Mouse (Mus musculus): ENCODE measurements around the gene C1s2. TPM values are rescaled to one million over a fixed set of nuclear protein-coding genes. Genes with fewer than 3 reads are reported as not detected.
A peak's percentile ranks its signal among the peaks of the same experiment; 100 is the strongest.
"Not testable (repeated sequence)": the region's sequence is repeated elsewhere in the genome, so short reads cannot be mapped to it uniquely, and the experiment has no call there.

Gene C1s2
- not detected in 2 replicates for polyA plus RNA-seq (2014; fragmentation: Nextera tagmentation; extraction: Ambion mirVana)

GRCm38 (mm10) chr6:124635985-124636384 lies at the start of gene C1s2:
Gene C1s2, minus strand, starts transcription at chr6:124636085.
- not testable (repeated sequence) for H3K4me2 ChIP-seq; DNase-seq; H3K36me3 ChIP-seq (ENCODE audit: insufficient read depth); H3K9ac ChIP-seq; H3K9me3 ChIP-seq (ENCODE audit: low read depth, low read length); H3K27ac ChIP-seq (ENCODE audit: low read depth); H3K4me1 ChIP-seq (ENCODE audit: insufficient read depth); H3K4me3 ChIP-seq (ENCODE audit: low read depth, low read length); H3K27me3 ChIP-seq (ENCODE audit: insufficient read depth, low read length); ATAC-seq (ENCODE audit: insufficient read depth)
- 71% methylated on average over 2 of the region's 2 CpGs for WGBS

GRCm38 (mm10) chr6:124683591-124684417 lies 47.9 kb upstream of the C1s2 start:
- Histone ChIP-seq H3K27me3 (ENCODE audit: insufficient read depth, low read length) (no peaks in the 10 kb centered on the region), H3K9ac (no peak overlapping the region), H3K9me3 (ENCODE audit: low read depth, low read length) (no peaks in the 10 kb centered on the region), H3K27ac (ENCODE audit: low read depth) (peak overlapping the region; percentile 42; the same call in 1 of the 2 replicates), H3K36me3 (ENCODE audit: insufficient read depth) (no peaks in the 10 kb centered on the region), H3K4me2 (no peak overlapping the region), H3K4me3 (ENCODE audit: low read depth, low read length) (no peak overlapping the region), H3K4me1 (ENCODE audit: insufficient read depth) (peaks cover 4% of the 10 kb centered on the region; the same call in 1 of the 2 replicates)
- ATAC-seq (ENCODE audit: insufficient read depth) (peak; percentile 90), DNase-seq (peak; percentile 62)
- WGBS, result 68% methylated on average over 14 of the region's 14 CpGs
- TF ChIP-seq CTCF (IDR thresholded peaks at IDR 0.05; ENCODE audit: low read depth), result no peak

- not testable (repeated sequence) for H3K4me3 ChIP-seq (ENCODE audit: low read depth, low read length); ATAC-seq (ENCODE audit: insufficient read depth); DNase-seq; H3K9ac ChIP-seq; H3K9me3 ChIP-seq (ENCODE audit: low read depth, low read length); H3K36me3 ChIP-seq (ENCODE audit: insufficient read depth); H3K27me3 ChIP-seq (ENCODE audit: insufficient read depth, low read length); H3K4me2 ChIP-seq; H3K27ac ChIP-seq (ENCODE audit: low read depth); H3K4me1 ChIP-seq (ENCODE audit: insufficient read depth)
- WGBS, result 64% methylated on average over 6 of the region's 6 CpGs
Observed at GRCm38 (mm10) chr6:124682291-124682690, 46.4 kb upstream of the C1s2 start.

- ATAC-seq (ENCODE audit: insufficient read depth) (no peak), DNase-seq (no peak)
- H3K36me3 ChIP-seq (ENCODE audit: insufficient read depth), result no peaks in the 10 kb centered on the region
- no peak overlapping the region for H3K4me3 ChIP-seq (ENCODE audit: low read depth, low read length)
- H3K4me2 ChIP-seq, result no peak overlapping the region
- H3K9ac ChIP-seq, result no peak overlapping the region
- H3K9me3 ChIP-seq (ENCODE audit: low read depth, low read length), result no peaks in the 10 kb centered on the region
- TF ChIP-seq CTCF (IDR thresholded peaks at IDR 0.05; ENCODE audit: low read depth), result no peak
- no peak overlapping the region for H3K27ac ChIP-seq (ENCODE audit: low read depth)
- peaks cover 4% of the 10 kb centered on the region; the same call in 1 of the 2 replicates for H3K4me1 ChIP-seq (ENCODE audit: insufficient read depth)
- no peaks in the 10 kb centered on the region for H3K27me3 ChIP-seq (ENCODE audit: insufficient read depth, low read length)
- WGBS, result 88% methylated on average over 3 of the region's 3 CpGs
Observed at GRCm38 (mm10) chr6:124679486-124679885, 43.6 kb upstream of the C1s2 start.

GRCm38 (mm10) chr6:124678769-124679168 lies 42.9 kb upstream of the C1s2 start:
- no peaks in the 10 kb centered on the region for H3K9me3 ChIP-seq (ENCODE audit: low read depth, low read length)
- no peak overlapping the region for H3K27ac ChIP-seq (ENCODE audit: low read depth)
- WGBS, result 84% methylated on average over 7 of the region's 7 CpGs
- no peaks in the 10 kb centered on the region for H3K27me3 ChIP-seq (ENCODE audit: insufficient read depth, low read length)
- TF ChIP-seq CTCF (IDR thresholded peaks at IDR 0.05; ENCODE audit: low read depth), result no peak
- H3K4me3 ChIP-seq (ENCODE audit: low read depth, low read length), result no peak overlapping the region
- ATAC-seq (ENCODE audit: insufficient read depth) (no peak), DNase-seq (no peak)
- peaks cover 4% of the 10 kb centered on the region; the same call in 1 of the 2 replicates for H3K4me1 ChIP-seq (ENCODE audit: insufficient read depth)
- H3K9ac ChIP-seq, result no peak overlapping the region
- no peaks in the 10 kb centered on the region for H3K36me3 ChIP-seq (ENCODE audit: insufficient read depth)
- H3K4me2 ChIP-seq, result no peak overlapping the region

- H3K36me3 ChIP-seq (ENCODE audit: insufficient read depth), result no peaks in the 10 kb centered on the region
- no peak for TF ChIP-seq CTCF (IDR thresholded peaks at IDR 0.05; ENCODE audit: low read depth)
- no peak overlapping the region for H3K9ac ChIP-seq
- no peak for DNase-seq
- H3K4me3 ChIP-seq (ENCODE audit: low read depth, low read length), result no peak overlapping the region
- H3K4me1 ChIP-seq (ENCODE audit: insufficient read depth), result no peaks in the 10 kb centered on the region
- no peak overlapping the region for H3K27ac ChIP-seq (ENCODE audit: low read depth)
- H3K4me2 ChIP-seq, result no peak overlapping the region
- ATAC-seq (ENCODE audit: insufficient read depth), result no peak
- H3K27me3 ChIP-seq (ENCODE audit: insufficient read depth, low read length), result no peaks in the 10 kb centered on the region
- H3K9me3 ChIP-seq (ENCODE audit: low read depth, low read length), result no peaks in the 10 kb centered on the region
- 76% methylated on average over 6 of the region's 6 CpGs for WGBS
Observed at GRCm38 (mm10) chr6:124676171-124676570, 40.3 kb upstream of the C1s2 start.

- Histone ChIP-seq H3K4me2 (no peak overlapping the region), H3K4me1 (ENCODE audit: insufficient read depth) (no peaks in the 10 kb centered on the region), H3K4me3 (ENCODE audit: low read depth, low read length) (no peak overlapping the region), H3K27ac (ENCODE audit: low read depth) (no peak overlapping the region), H3K9me3 (ENCODE audit: low read depth, low read length) (no peaks in the 10 kb centered on the region), H3K36me3 (ENCODE audit: insufficient read depth) (no peaks in the 10 kb centered on the region), H3K27me3 (ENCODE audit: insufficient read depth, low read length) (no peaks in the 10 kb centered on the region), H3K9ac (no peak overlapping the region)
- DNase-seq (no peak), ATAC-seq (ENCODE audit: insufficient read depth) (no peak)
- 95% methylated on average over 7 of the region's 7 CpGs for WGBS
- TF ChIP-seq CTCF (IDR thresholded peaks at IDR 0.05; ENCODE audit: low read depth), result no peak
Observed at GRCm38 (mm10) chr6:124674591-124674990, 38.7 kb upstream of the C1s2 start.

Measured in lung, embryonic 14.5 days (tissue).